ENCODE assay signal across 8 mouse cellular contexts in the genomic region with DNA sequence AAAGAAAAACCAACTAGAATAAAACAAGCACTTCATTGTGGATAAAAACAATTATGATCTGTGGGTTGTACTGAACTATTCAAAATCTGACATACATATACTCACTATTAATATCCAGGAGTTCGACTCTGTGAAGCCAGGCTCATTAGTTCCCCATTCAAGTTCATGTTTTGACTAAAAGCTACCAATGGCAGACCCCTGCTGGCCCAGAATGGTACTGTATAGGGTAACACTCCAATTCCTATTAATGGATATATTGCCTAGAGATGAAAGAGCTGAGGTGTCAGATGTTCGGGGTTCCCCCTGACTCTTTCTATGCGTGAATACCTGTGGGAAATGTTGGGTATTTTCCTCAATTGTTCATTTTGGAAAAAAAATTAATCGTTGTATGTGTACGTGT.
A peak's percentile ranks its signal among the peaks of the same experiment; 100 is the strongest.
DNase-seq lines count a peak whose midpoint lies in the region; ATAC-seq and TF ChIP-seq lines count a peak whose summit lies in the region.

No protein-coding gene starts in this region.

- H3K27ac ChIP-seq in forebrain, embryonic 11.5 days (ENCODE audit: low read depth, low read length): no peak overlapping the region
- H3K27ac ChIP-seq in intestine, postnatal 0 days (ENCODE audit: low read depth, low read length): no peak overlapping the region
- no peak overlapping the region for H3K27ac ChIP-seq in liver, embryonic 11.5 days (ENCODE audit: low read depth, low read length)
- H3K27ac ChIP-seq in neural tube, embryonic 15.5 days (replicated peaks): no peak overlapping the region

- H3K4me1 ChIP-seq in forebrain, embryonic 11.5 days (replicated peaks; ENCODE audit: control insufficient read depth, insufficient read depth, low read length): no peaks in the 10 kb centered on the region
- no peaks in the 10 kb centered on the region for H3K4me1 ChIP-seq in intestine, postnatal 0 days (replicated peaks; ENCODE audit: control insufficient read depth, insufficient read depth, low read length)
- no peaks in the 10 kb centered on the region for H3K4me1 ChIP-seq in liver, embryonic 11.5 days (replicated peaks; ENCODE audit: control insufficient read depth, insufficient read depth, low read length)
- peaks cover 3% of the 10 kb centered on the region; the same call in 1 of the 2 replicates for H3K4me1 ChIP-seq in neural tube, embryonic 15.5 days

- 70% methylated on average over 5 of the region's 5 CpGs for WGBS in forebrain, embryonic 11.5 days
- WGBS in intestine, postnatal 0 days: 64% methylated on average over 5 of the region's 5 CpGs
- 47% methylated on average over 5 of the region's 5 CpGs for WGBS in liver, embryonic 11.5 days
- WGBS in neural tube, embryonic 15.5 days: 58% methylated on average over 5 of the region's 5 CpGs

- no peak overlapping the region for H3K4me2 ChIP-seq in forebrain, embryonic 11.5 days (ENCODE audit: low read depth, low read length, severe bottlenecking)
- no peak overlapping the region for H3K4me2 ChIP-seq in intestine, postnatal 0 days (replicated peaks; ENCODE audit: low read depth)
- H3K4me2 ChIP-seq in liver, embryonic 11.5 days: no peak overlapping the region
- no peak overlapping the region for H3K4me2 ChIP-seq in neural tube, embryonic 15.5 days

- H3K9me3 ChIP-seq in forebrain, embryonic 11.5 days (ENCODE audit: control insufficient read depth, low read length): no peaks in the 10 kb centered on the region
- H3K9me3 ChIP-seq in intestine, postnatal 0 days (ENCODE audit: control insufficient read depth): no peaks in the 10 kb centered on the region
- no peaks in the 10 kb centered on the region for H3K9me3 ChIP-seq in liver, embryonic 11.5 days (ENCODE audit: control insufficient read depth, low read length)
- no peaks in the 10 kb centered on the region for H3K9me3 ChIP-seq in neural tube, embryonic 15.5 days (replicated peaks)

- H3K4me3 ChIP-seq in forebrain, embryonic 11.5 days (ENCODE audit: low read depth, low read length): no peak overlapping the region
- H3K4me3 ChIP-seq in intestine, postnatal 0 days (ENCODE audit: low read depth, low read length): no peak overlapping the region
- no peak overlapping the region for H3K4me3 ChIP-seq in liver, embryonic 11.5 days (ENCODE audit: low read depth, low read length)
- no peak overlapping the region for H3K4me3 ChIP-seq in neural tube, embryonic 15.5 days (replicated peaks)

- H3K27me3 ChIP-seq in forebrain, embryonic 11.5 days (ENCODE audit: control insufficient read depth, insufficient read depth, low read length): no peaks in the 10 kb centered on the region
- H3K27me3 ChIP-seq in intestine, postnatal 0 days (replicated peaks; ENCODE audit: control insufficient read depth, insufficient read depth, low read length): no peaks in the 10 kb centered on the region
- no peaks in the 10 kb centered on the region for H3K27me3 ChIP-seq in liver, embryonic 11.5 days (replicated peaks; ENCODE audit: control insufficient read depth, insufficient read depth, low read length)
- H3K27me3 ChIP-seq in neural tube, embryonic 15.5 days (replicated peaks): no peaks in the 10 kb centered on the region

- no peak overlapping the region for H3K9ac ChIP-seq in forebrain, embryonic 11.5 days (ENCODE audit: low read length)
- no peak overlapping the region for H3K9ac ChIP-seq in intestine, postnatal 0 days (ENCODE audit: low read depth, low read length)
- H3K9ac ChIP-seq in liver, embryonic 11.5 days (ENCODE audit: low read depth, low read length): no peak overlapping the region
- H3K9ac ChIP-seq in neural tube, embryonic 15.5 days (replicated peaks): no peak overlapping the region

- ATAC-seq in CD4-positive, CD25-positive, alpha-beta regulatory T cell, adult 4 months: peak; percentile 81
- ATAC-seq in forebrain, embryonic 11.5 days (replicated peaks; ENCODE audit: low FRiP score): 0 out of 2 replicates have a peak, but pooled peaks have one; percentile 44
- no peak for ATAC-seq in intestine, postnatal 0 days
- 0 out of 2 replicates have a peak, but pooled peaks have one; percentile 41 for ATAC-seq in liver, embryonic 11.5 days (replicated peaks; ENCODE audit: low FRiP score)
- 0 out of 2 replicates have a peak, but pooled peaks have one; percentile 33 for ATAC-seq in neural tube, embryonic 15.5 days (ENCODE audit: low FRiP score)

- DNase-seq in 3T3-L1 (ENCODE audit: low read depth, low spot score): peak; percentile 81
- DNase-seq in brain, embryonic 14.5 days (ENCODE audit: low read depth): peak; percentile 78
- peak; percentile 72 for DNase-seq in forebrain, embryonic 11.5 days (ENCODE audit: low spot score)
- DNase-seq in liver, embryonic 11.5 days (ENCODE audit: low spot score): no peak
- peak; percentile 62 for DNase-seq in urinary bladder, postnatal 25 days (ENCODE audit: low spot score)

- no peaks in the 10 kb centered on the region for H3K36me3 ChIP-seq in forebrain, embryonic 11.5 days (ENCODE audit: control insufficient read depth, insufficient read depth, low read length)
- H3K36me3 ChIP-seq in intestine, postnatal 0 days (ENCODE audit: control insufficient read depth, insufficient read depth): no peaks in the 10 kb centered on the region
- H3K36me3 ChIP-seq in liver, embryonic 11.5 days (ENCODE audit: control insufficient read depth, insufficient read depth, low read length): no peaks in the 10 kb centered on the region
- no peaks in the 10 kb centered on the region for H3K36me3 ChIP-seq in neural tube, embryonic 15.5 days

- TF ChIP-seq POLR2A in brain, embryonic 14.5 days (IDR thresholded peaks at IDR 0.05; ENCODE audit: borderline replicate concordance, extremely low read depth, insufficient read depth, insufficient read length, poor library complexity, severe bottlenecking): no peak

- peak; percentile 65; the same call in 1 of the 2 replicates for TF ChIP-seq CTCF in brain, embryonic 14.5 days (IDR thresholded peaks at IDR 0.05; ENCODE audit: borderline replicate concordance, extremely low read depth, insufficient read depth, insufficient read length)
- TF ChIP-seq CTCF in intestine, postnatal 0 days (IDR thresholded peaks at IDR 0.05; ENCODE audit: low read depth): peak; percentile 77
